Mouse (Mus musculus) MEL (cell line): Measurements from ENCODE around the gene Pogz.

Source experiments
- CTCF ChIP-seq, 3 experiments: IDR thresholded peaks in 2 of 3; conservative IDR thresholded peaks in 1 of 3; 2 replicates each; pipeline ENCODE4 v1.5.1; 2011 to 2012; ENCODE audit warnings: low read length in 3 of 3, low read depth in 2 of 3, mild to moderate bottlenecking in 2 of 3, improper control_type of control experiment in 1 of 3, inconsistent platforms in 1 of 3, mixed read lengths in 1 of 3, moderate library complexity in 1 of 3; ENCODE audit not compliant: control insufficient read depth in 1 of 3, insufficient read depth in 1 of 3, poor library complexity in 1 of 3, severe bottlenecking in 1 of 3
- ETS1 ChIP-seq: IDR thresholded peaks from 2 replicates; pipeline ENCODE4 v1.6.1; 2012; ENCODE audit warnings: low read depth, mild to moderate bottlenecking, inconsistent platforms, low read length, improper control_type of control experiment, moderate library complexity
- POLR2A ChIP-seq, 2 experiments: IDR thresholded peaks; 2 replicates each; pipeline ENCODE4 v1.6.1; 2011 to 2012; ENCODE audit warnings: low read length in 2 of 2, mild to moderate bottlenecking in 2 of 2, control low read depth in 1 of 2, improper control_type of control experiment in 1 of 2, low read depth in 1 of 2, moderate library complexity in 1 of 2; ENCODE audit not compliant: control insufficient read depth in 1 of 2, insufficient read depth in 1 of 2, poor library complexity in 1 of 2
- ZC3H11A ChIP-seq: IDR thresholded peaks from 2 replicates; pipeline ENCODE4 v1.6.1; 2012; ENCODE audit warnings: low read depth, mild to moderate bottlenecking, inconsistent platforms, low read length, improper control_type of control experiment
- ZNF384 ChIP-seq: IDR thresholded peaks from 2 replicates; pipeline ENCODE4 v1.6.1; 2012; ENCODE audit warnings: low read depth, mild to moderate bottlenecking, inconsistent platforms, low read length, improper control_type of control experiment

- no peak for TF ChIP-seq ZNF384
- TF ChIP-seq POLR2A (IDR thresholded peaks at IDR 0.05; ENCODE audit: control insufficient read depth in 1 of 2, insufficient read depth in 1 of 2, low read depth in 1 of 2, low read length in 2 of 2, poor library complexity in 1 of 2), result no peak
- TF ChIP-seq CTCF (IDR thresholded peaks at IDR 0.05 in 2 of 3, conservative IDR thresholded peaks at IDR 0.05 in 1 of 3; ENCODE audit: control insufficient read depth in 1 of 3, insufficient read depth in 1 of 3, low read depth in 2 of 3, low read length in 3 of 3, poor library complexity in 1 of 3, severe bottlenecking in 1 of 3), result no peak
- TF ChIP-seq ZC3H11A, result no peak
- TF ChIP-seq ETS1, result no peak
Measured at GRCm38 (mm10) chr3:94794359-94794758, 43.0 kb upstream of the Pogz start.
